Mouse (Mus musculus) CH12.LX (cell line): ENCODE measurements at regions not wholly inside any gene's neighbourhood (a gene's known extent, or its start where the extent isn't known, plus 50 kb on each side); places are given as distances from the start of the nearest gene placed in this dataset.
A peak's percentile ranks its signal among the peaks of the same experiment; 100 is the strongest.

Source experiments
- DNase-seq: peaks from one replicate; pipeline ENCODE4 v3.0.0-alpha.2; 2013; ENCODE audit errors: extremely low read depth
- H3K27ac ChIP-seq: 2 replicates; pipeline ENCODE4 v1.5.1; 2012; ENCODE audit warnings: low read depth, mild to moderate bottlenecking, control low read depth, moderate library complexity; ENCODE audit not compliant: insufficient read depth
- H3K27me3 ChIP-seq: replicated peaks from 2 replicates; pipeline ENCODE3; 2012; ENCODE audit warnings: inconsistent platforms
- H3K36me3 ChIP-seq, 2 experiments: replicated peaks in 1 of 2; 2 replicates each; pipeline versions ENCODE3 to v1.6.1; 2012; ENCODE audit warnings: inconsistent platforms in 1 of 2, low read length in 1 of 2, mild to moderate bottlenecking in 1 of 2, mixed read lengths in 1 of 2, moderate library complexity in 1 of 2; ENCODE audit not compliant: control insufficient read depth in 1 of 2, insufficient read depth in 1 of 2
- H3K4me1 ChIP-seq, 2 experiments: 2 replicates each; pipeline ENCODE4 v1.6.1; 2012; ENCODE audit warnings: inconsistent platforms in 1 of 2, moderate library complexity in 1 of 2; ENCODE audit not compliant: insufficient read depth in 2 of 2, control insufficient read depth in 1 of 2
- H3K4me2 ChIP-seq: 2 replicates; pipeline ENCODE4 v1.6.1; 2012; ENCODE audit warnings: low read depth, mild to moderate bottlenecking, control low read depth; ENCODE audit not compliant: poor library complexity, insufficient read depth, severe bottlenecking
- H3K4me3 ChIP-seq, 3 experiments: fragments of 150-350 bp in 1 of 3; sonication (generic) in 1 of 3; replicated peaks in 1 of 3; 2 replicates each; pipeline versions ENCODE3 to v1.5.1; 2011 to 2012; ENCODE audit warnings: low read depth in 2 of 3, low read length in 2 of 3, mild to moderate bottlenecking in 2 of 3, moderate library complexity in 2 of 3, control low read depth in 1 of 3, improper control_type of control experiment in 1 of 3, inconsistent platforms in 1 of 3, mixed read lengths in 1 of 3; ENCODE audit not compliant: poor library complexity in 1 of 3
- H3K79me2 ChIP-seq: replicated peaks from 2 replicates; pipeline ENCODE4 v1.6.1; 2012; ENCODE audit warnings: mild to moderate bottlenecking, moderate library complexity; ENCODE audit not compliant: control insufficient read depth, poor library complexity, insufficient read depth, severe bottlenecking; ENCODE audit errors: extremely low read depth
- H3K9ac ChIP-seq: 2 replicates; pipeline ENCODE4 v1.6.1; 2012; ENCODE audit warnings: low read depth, mild to moderate bottlenecking, control low read depth, moderate library complexity; ENCODE audit not compliant: insufficient read depth
- H3K9me3 ChIP-seq: replicated peaks from 2 replicates; pipeline ENCODE3; 2012; ENCODE audit warnings: low read length, inconsistent platforms, mixed read lengths
- BHLHE40 ChIP-seq: IDR thresholded peaks from 2 replicates; pipeline ENCODE4 v1.6.1; 2011; ENCODE audit warnings: mild to moderate bottlenecking, low read depth, low read length, improper control_type of control experiment
- E2F4 ChIP-seq: IDR thresholded peaks from 2 replicates; pipeline ENCODE4 v1.6.1; 2011; ENCODE audit warnings: low read depth, low read length, improper control_type of control experiment; ENCODE audit not compliant: insufficient replicate concordance
- ELF1 ChIP-seq: IDR thresholded peaks from 2 replicates; pipeline ENCODE4 v1.6.1; 2014; ENCODE audit warnings: low read depth, mild to moderate bottlenecking, inconsistent platforms, low read length, improper control_type of control experiment
- EP300 ChIP-seq: IDR thresholded peaks from 2 replicates; pipeline ENCODE4 v1.6.1; 2011; ENCODE audit warnings: low read length, improper control_type of control experiment
- ETS1 ChIP-seq: conservative IDR thresholded peaks from 2 replicates; pipeline ENCODE4 v1.6.1; 2012; ENCODE audit warnings: low read depth, mild to moderate bottlenecking, inconsistent platforms, low read length, improper control_type of control experiment, moderate library complexity
- HCFC1 ChIP-seq: IDR thresholded peaks from 2 replicates; pipeline ENCODE4 v1.6.1; 2012; ENCODE audit warnings: low read depth, mild to moderate bottlenecking, inconsistent platforms, low read length, improper control_type of control experiment
- JUN ChIP-seq: IDR thresholded peaks from 2 replicates; pipeline ENCODE4 v1.6.1; 2011; ENCODE audit warnings: low read depth, mild to moderate bottlenecking, low read length, improper control_type of control experiment, moderate library complexity; ENCODE audit not compliant: insufficient read depth
- JUND ChIP-seq: conservative IDR thresholded peaks from 2 replicates; pipeline ENCODE4 v1.6.1; 2011; ENCODE audit warnings: low read depth, low read length, improper control_type of control experiment
- KAT2A ChIP-seq: IDR thresholded peaks from 2 replicates; pipeline ENCODE4 v1.6.1; 2012; ENCODE audit warnings: low read length, improper control_type of control experiment, inconsistent platforms; ENCODE audit not compliant: insufficient replicate concordance
- MAFK ChIP-seq: IDR thresholded peaks from 2 replicates; pipeline ENCODE4 v1.6.1; 2011; ENCODE audit warnings: low read length, improper control_type of control experiment; ENCODE audit not compliant: insufficient replicate concordance
- MXI1 ChIP-seq: IDR thresholded peaks from 2 replicates; pipeline ENCODE4 v1.6.1; 2011; ENCODE audit warnings: mild to moderate bottlenecking, low read depth, low read length, improper control_type of control experiment
- NRF1 ChIP-seq: IDR thresholded peaks from 2 replicates; pipeline ENCODE4 v1.6.1; 2014; ENCODE audit warnings: low read depth, mild to moderate bottlenecking, inconsistent platforms, low read length, improper control_type of control experiment, moderate library complexity
- POLR2AphosphoS2 ChIP-seq: IDR thresholded peaks from 2 replicates; pipeline ENCODE4 v1.6.1; 2011; ENCODE audit warnings: low read depth, low read length, improper control_type of control experiment
- RCOR1 ChIP-seq: conservative IDR thresholded peaks from 2 replicates; pipeline ENCODE4 v1.6.1; 2012; ENCODE audit warnings: low read depth, mild to moderate bottlenecking, inconsistent platforms, low read length, improper control_type of control experiment
- SIN3A ChIP-seq: IDR thresholded peaks from 2 replicates; pipeline ENCODE4 v1.6.1; 2012; ENCODE audit warnings: low read length, improper control_type of control experiment, inconsistent platforms
- TCF12 ChIP-seq: IDR thresholded peaks from 2 replicates; pipeline ENCODE4 v1.6.1; 2014; ENCODE audit warnings: low read depth, mild to moderate bottlenecking, inconsistent platforms, low read length, improper control_type of control experiment
- UBTF ChIP-seq: IDR thresholded peaks from 2 replicates; pipeline ENCODE4 v1.6.1; 2012; ENCODE audit warnings: low read depth, mild to moderate bottlenecking, inconsistent platforms, low read length, improper control_type of control experiment, moderate library complexity
- USF1 ChIP-seq: IDR thresholded peaks from 2 replicates; pipeline ENCODE4 v1.6.1; 2014; ENCODE audit warnings: low read depth, mild to moderate bottlenecking, inconsistent platforms, low read length, improper control_type of control experiment
- USF2 ChIP-seq: conservative IDR thresholded peaks from 2 replicates; pipeline ENCODE4 v1.6.1; 2011; ENCODE audit warnings: low read depth, low read length, improper control_type of control experiment
- ZKSCAN1 ChIP-seq: IDR thresholded peaks from 2 replicates; pipeline ENCODE4 v1.6.1; 2012; ENCODE audit warnings: low read depth, inconsistent platforms, low read length, improper control_type of control experiment, borderline replicate concordance
- dilution Hi-C: fragments of 300-500 bp; cut with MboI; formaldehyde crosslinking; loops from 2 replicates; pipeline ENCODE4 v1.14.3; 2020; ENCODE audit warnings: low sequenced_read_pairs; ENCODE audit not compliant: extremely low pct_unique_long_range_greater_than_20kb, extremely low pct_ligation_motif_present
- in situ Hi-C: fragments of 300-500 bp; cut with MboI; formaldehyde crosslinking; loops from 3 replicates; pipeline ENCODE4 v1.14.3; 2019; ENCODE audit warnings: low sequenced_read_pairs, low pct_ligation_motif_present, low pct_unique_long_range_greater_than_20kb, mixed read lengths

DNA sequence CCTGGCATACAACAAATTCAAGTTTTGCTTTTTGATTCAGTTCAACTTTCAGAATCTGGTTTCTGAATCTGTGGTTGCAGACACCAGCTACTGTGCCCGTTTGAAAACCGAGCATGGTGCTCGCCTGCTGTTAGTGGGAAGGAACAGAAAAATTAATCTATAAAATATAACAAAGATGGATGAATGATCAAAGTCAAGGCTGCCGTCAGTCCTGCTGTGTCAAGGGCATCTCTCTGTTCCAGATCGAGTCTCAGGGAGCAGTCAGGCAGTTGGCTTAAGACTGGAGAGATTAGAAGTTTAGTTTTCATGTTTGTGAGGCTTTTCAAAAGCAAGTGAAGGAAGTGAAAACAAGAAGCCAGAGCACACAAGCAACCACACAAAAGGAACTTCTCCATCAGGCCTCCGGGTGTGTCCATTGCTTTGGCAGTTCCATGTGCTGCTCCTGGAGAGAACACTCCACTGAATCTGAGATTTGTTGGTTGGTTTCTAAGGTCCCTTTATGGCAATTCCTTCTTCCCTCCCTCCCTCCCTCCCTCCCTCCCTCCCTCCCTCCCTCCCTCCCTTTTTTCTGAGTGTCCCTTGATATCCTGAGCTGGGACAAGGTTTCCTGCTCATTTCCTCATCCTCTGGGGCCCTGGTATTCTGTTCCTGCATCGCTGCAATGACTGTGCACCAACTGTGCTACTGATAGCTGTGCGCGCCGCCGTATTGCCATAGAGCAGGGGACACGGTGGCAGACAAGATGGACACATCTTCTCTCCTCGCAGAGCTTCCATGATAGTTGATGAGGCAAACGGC, 145.4 kb upstream of the Serp2 start:
- in situ Hi-C loops (no loop called here), dilution Hi-C loops (no loop called here)
- Histone ChIP-seq H3K36me3 (no peaks in the 10 kb centered on the region), H3K27me3 (no peaks in the 10 kb centered on the region), H3K9ac (no peak overlapping the region), H3K79me2 (no peaks in the 10 kb centered on the region), H3K4me2 (peak overlapping the region; percentile 5; the same call in 1 of the 2 replicates), H3K27ac (no peak overlapping the region), H3K9me3 (no peaks in the 10 kb centered on the region), H3K4me1 (peaks cover 12 to 55% of the 10 kb centered on the region in 2 experiments), H3K4me3 (no peak overlapping the region)
- peak; percentile 21 for DNase-seq
- TF ChIP-seq MXI1: no peak
- peak; percentile 36; the same call in 1 of the 2 replicates for TF ChIP-seq EP300
- no peak for TF ChIP-seq KAT2A
- TF ChIP-seq BHLHE40: no peak
- no peak for TF ChIP-seq JUND
- no peak for TF ChIP-seq POLR2AphosphoS2

DNA sequence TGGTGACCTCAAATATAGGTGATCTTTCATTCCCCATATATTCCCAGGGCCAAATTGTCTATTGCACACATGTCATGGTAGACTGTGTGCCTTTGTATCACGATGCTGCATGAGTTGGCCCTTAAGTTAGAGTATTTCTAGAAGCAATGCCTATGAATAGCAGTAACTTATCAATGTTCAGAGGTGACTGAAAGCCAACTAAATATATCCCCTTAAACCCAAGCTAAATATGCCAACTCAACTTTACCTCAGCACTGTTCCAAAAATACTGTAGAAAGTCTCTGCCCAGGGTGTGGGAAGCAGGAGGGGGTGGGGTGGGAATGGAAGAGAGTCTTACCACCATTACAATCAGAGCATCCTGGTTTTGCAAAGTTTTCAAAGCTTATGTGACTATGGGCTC, 144.6 kb upstream of the Serp2 start:
- H3K4me2 ChIP-seq: no peak overlapping the region
- H3K27ac ChIP-seq: no peak overlapping the region
- H3K36me3 ChIP-seq: no peaks in the 10 kb centered on the region
- TF ChIP-seq HCFC1: no peak
- no peak for TF ChIP-seq USF1
- TF ChIP-seq UBTF: no peak
- no peak for TF ChIP-seq E2F4
- TF ChIP-seq ZKSCAN1: no peak
- no peak for TF ChIP-seq NRF1
- TF ChIP-seq MAFK: no peak
- TF ChIP-seq USF2: no peak
- TF ChIP-seq TCF12: no peak
- TF ChIP-seq RCOR1: no peak
- no peak for TF ChIP-seq ETS1
- no peak for TF ChIP-seq SIN3A
- TF ChIP-seq JUN: no peak
- no peak for TF ChIP-seq ELF1
- TF ChIP-seq, all 38 proteins: peak for 0
- Histone ChIP-seq H3K27me3 (no peaks in the 10 kb centered on the region), H3K79me2 (no peaks in the 10 kb centered on the region), H3K9ac (no peak overlapping the region), H3K4me1 (peaks cover 12 to 55% of the 10 kb centered on the region in 2 experiments), H3K9me3 (no peaks in the 10 kb centered on the region), H3K4me3 (no peak overlapping the region)
- dilution Hi-C loops (no loop called here), in situ Hi-C loops (no loop called here)
- DNase-seq: no peak
